Mouse (Mus musculus): ENCODE measurements around the gene Cenpt. TPM values are rescaled to one million over a fixed set of nuclear protein-coding genes. Genes with fewer than 3 reads are reported as not detected.

Gene Cenpt
- polyA plus RNA-seq (2015; fragmentation: Nextera tagmentation; extraction: Ambion mirVana) = 60.9 and 64.9 TPM in 2 replicates

- H3K4me3 ChIP-seq (replicated peaks) = peak within 1 kb of the TSS; percentile 90; the same call in 1 of the 2 replicates
- no peak within 1 kb of the TSS for H3K9ac ChIP-seq (replicated peaks)
- no peak within 1 kb of the TSS for H3K27ac ChIP-seq
- H3K36me3 ChIP-seq = peaks cover 16% of the 10 kb centered on the region
- WGBS = 93% methylated on average over 3 of the region's 3 CpGs
- H3K4me1 ChIP-seq (replicated peaks) = peaks cover 32% of the 10 kb centered on the region
- no peak within 1 kb of the TSS for H3K4me2 ChIP-seq (replicated peaks)
- H3K27me3 ChIP-seq = no peaks in the 10 kb centered on the region
- ATAC-seq = no peak
- no peaks in the 10 kb centered on the region for H3K9me3 ChIP-seq
Observed at GRCm38 (mm10) chr8:105853178-105853577, at the start of gene Cenpt. Gene Cenpt, minus strand, starts transcription at chr8:105853278.

- Histone ChIP-seq H3K27ac (peak overlapping the region; percentile 90), H3K4me1 (replicated peaks) (peaks cover 11% of the 10 kb centered on the region), H3K9me3 (no peaks in the 10 kb centered on the region), H3K4me2 (replicated peaks) (peak overlapping the region; percentile 86), H3K27me3 (no peaks in the 10 kb centered on the region), H3K9ac (replicated peaks) (peak overlapping the region; percentile 99), H3K4me3 (replicated peaks) (peak overlapping the region; percentile 92), H3K36me3 (no peaks in the 10 kb centered on the region)
- ATAC-seq = no peak
- WGBS = 42% methylated on average over 16 of the region's 16 CpGs
Observed at GRCm38 (mm10) chr8:105900941-105901616, 48.0 kb upstream of the Cenpt start.

GRCm38 (mm10) chr8:105900180-105900940 lies 47.3 kb upstream of the Cenpt start, which contains the start of gene Pskh1:
Gene Pskh1, plus strand, starts transcription at chr8:105900441.
- Histone ChIP-seq H3K4me3 (replicated peaks) (peak within 1 kb of the TSS; percentile 92), H3K36me3 (no peaks in the 10 kb centered on the region), H3K9me3 (no peaks in the 10 kb centered on the region), H3K27me3 (no peaks in the 10 kb centered on the region), H3K9ac (replicated peaks) (peak within 1 kb of the TSS; percentile 99), H3K4me1 (replicated peaks) (peaks cover 11% of the 10 kb centered on the region), H3K4me2 (replicated peaks) (peak within 1 kb of the TSS; percentile 86), H3K27ac (peak within 1 kb of the TSS; percentile 90)
- under 1% methylated on average over 65 of the region's 68 CpGs for WGBS
- ATAC-seq = peak; percentile 95

GRCm38 (mm10) chr8:105897801-105898480 lies 44.9 kb upstream of the Cenpt start:
- H3K27ac ChIP-seq = no peak overlapping the region
- no peaks in the 10 kb centered on the region for H3K9me3 ChIP-seq
- WGBS = 82% methylated on average over 9 of the region's 9 CpGs
- peaks cover 21% of the 10 kb centered on the region for H3K4me1 ChIP-seq (replicated peaks)
- peaks cover 8% of the 10 kb centered on the region for H3K36me3 ChIP-seq
- H3K9ac ChIP-seq (replicated peaks) = no peak overlapping the region
- H3K4me3 ChIP-seq (replicated peaks) = no peak overlapping the region
- H3K4me2 ChIP-seq (replicated peaks) = no peak overlapping the region
- ATAC-seq = no peak
- H3K27me3 ChIP-seq = no peaks in the 10 kb centered on the region

- ATAC-seq = peak; percentile 91
- WGBS = 5% methylated on average over 11 of the region's 11 CpGs
- peak within 1 kb of the TSS; percentile 11; the same call in 1 of the 2 replicates for H3K27ac ChIP-seq
- no peak within 1 kb of the TSS for H3K4me3 ChIP-seq (replicated peaks)
- H3K9ac ChIP-seq (replicated peaks) = peak within 1 kb of the TSS; percentile 48
- H3K4me2 ChIP-seq (replicated peaks) = peak within 1 kb of the TSS; percentile 40
- H3K36me3 ChIP-seq = peaks cover 53% of the 10 kb centered on the region
- peaks cover 9% of the 10 kb centered on the region for H3K4me1 ChIP-seq (replicated peaks)
- no peaks in the 10 kb centered on the region for H3K27me3 ChIP-seq
- no peaks in the 10 kb centered on the region for H3K9me3 ChIP-seq
Observed at GRCm38 (mm10) chr8:105893339-105893738, 40.3 kb upstream of the Cenpt start, which contains the start of gene Nrn1l. Gene Nrn1l, plus strand, starts transcription at chr8:105893567.

GRCm38 (mm10) chr8:105892432-105892831 lies 39.4 kb upstream of the Cenpt start:
- 89% methylated on average over 6 of the region's 6 CpGs for WGBS
- peak; percentile 32; the same call in 1 of the 2 replicates for ATAC-seq
- H3K27ac ChIP-seq = no peak overlapping the region
- H3K4me2 ChIP-seq (replicated peaks) = no peak overlapping the region
- peaks cover 62% of the 10 kb centered on the region for H3K36me3 ChIP-seq
- no peak overlapping the region for H3K4me3 ChIP-seq (replicated peaks)
- H3K9ac ChIP-seq (replicated peaks) = no peak overlapping the region
- no peaks in the 10 kb centered on the region for H3K9me3 ChIP-seq
- no peaks in the 10 kb centered on the region for H3K27me3 ChIP-seq
- peaks cover 9% of the 10 kb centered on the region for H3K4me1 ChIP-seq (replicated peaks)

GRCm38 (mm10) chr8:105890870-105891269 lies 37.8 kb upstream of the Cenpt start:
- Histone ChIP-seq H3K4me2 (replicated peaks) (no peak overlapping the region), H3K4me3 (replicated peaks) (no peak overlapping the region), H3K9ac (replicated peaks) (no peak overlapping the region), H3K36me3 (peaks cover 78% of the 10 kb centered on the region), H3K9me3 (no peaks in the 10 kb centered on the region), H3K27me3 (no peaks in the 10 kb centered on the region), H3K27ac (no peak overlapping the region), H3K4me1 (replicated peaks) (peaks cover 9% of the 10 kb centered on the region)
- 95% methylated on average over 6 of the region's 6 CpGs for WGBS
- ATAC-seq = no peak

- WGBS = 94% methylated on average over 12 of the region's 12 CpGs
- Histone ChIP-seq H3K36me3 (peaks cover 84% of the 10 kb centered on the region), H3K4me3 (replicated peaks) (no peak overlapping the region), H3K27me3 (no peaks in the 10 kb centered on the region), H3K9me3 (no peaks in the 10 kb centered on the region), H3K4me2 (replicated peaks) (no peak overlapping the region), H3K27ac (no peak overlapping the region), H3K9ac (replicated peaks) (no peak overlapping the region), H3K4me1 (replicated peaks) (peaks cover 9% of the 10 kb centered on the region)
- no peak for ATAC-seq
Observed at GRCm38 (mm10) chr8:105889756-105890465, 36.8 kb upstream of the Cenpt start.

- Histone ChIP-seq H3K4me2 (replicated peaks) (peak within 1 kb of the TSS; percentile 93), H3K4me1 (replicated peaks) (peaks cover 35% of the 10 kb centered on the region), H3K27me3 (no peaks in the 10 kb centered on the region), H3K4me3 (replicated peaks) (peak within 1 kb of the TSS; percentile 83), H3K9ac (replicated peaks) (peak within 1 kb of the TSS; percentile 91), H3K9me3 (no peaks in the 10 kb centered on the region), H3K27ac (peak within 1 kb of the TSS; percentile 52; the same call in 1 of the 2 replicates), H3K36me3 (peaks cover 60% of the 10 kb centered on the region)
- ATAC-seq = peak; percentile 85
- under 1% methylated on average over 45 of the region's 45 CpGs for WGBS
Observed at GRCm38 (mm10) chr8:105880754-105881520, 27.9 kb upstream of the Cenpt start, which contains the start of gene Edc4. Gene Edc4, plus strand, starts transcription at chr8:105880881.

- H3K9me3 ChIP-seq = no peaks in the 10 kb centered on the region
- peaks cover 71% of the 10 kb centered on the region for H3K36me3 ChIP-seq
- H3K4me3 ChIP-seq (replicated peaks) = no peak overlapping the region
- no peaks in the 10 kb centered on the region for H3K4me1 ChIP-seq (replicated peaks)
- H3K9ac ChIP-seq (replicated peaks) = no peak overlapping the region
- no peak for ATAC-seq
- no peak overlapping the region for H3K27ac ChIP-seq
- no peaks in the 10 kb centered on the region for H3K27me3 ChIP-seq
- 93% methylated on average over 6 of the region's 6 CpGs for WGBS
- H3K4me2 ChIP-seq (replicated peaks) = no peak overlapping the region
Observed at GRCm38 (mm10) chr8:105874301-105874700, 21.2 kb upstream of the Cenpt start.

Data from midbrain, embryonic 13.5 days (tissue).